Mouse (Mus musculus) cerebellum, adult 9-10 months (tissue): ENCODE results near the gene Padi4.

ENCODE experiments used
- DNase-seq: peaks from one replicate; pipeline ENCODE4 v3.0.0; 2022

Padi4 gene

GRCm38 (mm10) chr4:140774025-140774800 is at the start of gene Padi4:
Gene Padi4, minus strand, starts transcription at chr4:140774236.
- no peak for DNase-seq

GRCm38 (mm10) chr4:140821988-140822387 is 48.0 kb upstream of the Padi4 start:
- peak; percentile 50 for DNase-seq

- DNase-seq = no peak
Observed at GRCm38 (mm10) chr4:140817413-140817812, 43.4 kb upstream of the Padi4 start.

GRCm38 (mm10) chr4:140815996-140816917 is 42.2 kb upstream of the Padi4 start:
- DNase-seq = no peak

- DNase-seq = no peak
Observed at GRCm38 (mm10) chr4:140815496-140815895, 41.5 kb upstream of the Padi4 start.

- DNase-seq = no peak
Observed at GRCm38 (mm10) chr4:140814241-140815225, 40.5 kb upstream of the Padi4 start.

GRCm38 (mm10) chr4:140813358-140814185 is 39.5 kb upstream of the Padi4 start:
- DNase-seq = no peak

GRCm38 (mm10) chr4:140812609-140813008 is 38.6 kb upstream of the Padi4 start:
- no peak for DNase-seq

- DNase-seq = no peak
Observed at GRCm38 (mm10) chr4:140812191-140812590, 38.2 kb upstream of the Padi4 start.

- DNase-seq = no peak
Observed at GRCm38 (mm10) chr4:140810458-140811260, 36.6 kb upstream of the Padi4 start, which contains the start of gene Padi3. Gene Padi3, minus strand, starts transcription at chr4:140810648.

GRCm38 (mm10) chr4:140809118-140809517 is 35.1 kb upstream of the Padi4 start:
- DNase-seq = no peak

GRCm38 (mm10) chr4:140804601-140805000 is 30.6 kb upstream of the Padi4 start:
- DNase-seq = no peak

- no peak for DNase-seq
Observed at GRCm38 (mm10) chr4:140801364-140801763, 27.3 kb upstream of the Padi4 start.

- no peak for DNase-seq
Observed at GRCm38 (mm10) chr4:140796786-140797185, 22.8 kb upstream of the Padi4 start.

- DNase-seq = no peak
Observed at GRCm38 (mm10) chr4:140794678-140795077, 20.6 kb upstream of the Padi4 start.

- DNase-seq = no peak
Observed at GRCm38 (mm10) chr4:140793795-140794194, 19.8 kb upstream of the Padi4 start.

- DNase-seq = no peak
Observed at GRCm38 (mm10) chr4:140792584-140792983, 18.5 kb upstream of the Padi4 start.

GRCm38 (mm10) chr4:140791071-140791470 is 17.0 kb upstream of the Padi4 start:
- no peak for DNase-seq

GRCm38 (mm10) chr4:140789983-140790382 is 15.9 kb upstream of the Padi4 start:
- DNase-seq = no peak

- DNase-seq = peak; percentile 31
Observed at GRCm38 (mm10) chr4:140788983-140789382, 14.9 kb upstream of the Padi4 start.

GRCm38 (mm10) chr4:140788264-140788663 is 14.2 kb upstream of the Padi4 start:
- no peak for DNase-seq
